Mouse (Mus musculus): ENCODE data around the gene Rdh11. TPM values are rescaled to one million over a fixed set of nuclear protein-coding genes. Genes with fewer than 3 reads are reported as not detected.
A peak's percentile ranks its signal among the peaks of the same experiment; 100 is the strongest.

Rdh11 gene
- polyA plus RNA-seq, 1 experiment from 2014 or later: 40.0 TPM

- ATAC-seq: no peak
- Histone ChIP-seq H3K27me3 (replicated peaks; ENCODE audit: control insufficient read depth, insufficient read depth, low read length) (no peaks in the 10 kb centered on the region), H3K9me3 (ENCODE audit: control insufficient read depth, low read length) (no peaks in the 10 kb centered on the region), H3K36me3 (ENCODE audit: control insufficient read depth, insufficient read depth) (peaks cover 9% of the 10 kb centered on the region), H3K9ac (replicated peaks; ENCODE audit: low read depth, low read length) (no peak overlapping the region), H3K4me3 (replicated peaks; ENCODE audit: low read length) (no peak overlapping the region), H3K4me2 (ENCODE audit: low read length) (no peak overlapping the region), H3K27ac (ENCODE audit: low read length) (no peak overlapping the region), H3K4me1 (replicated peaks; ENCODE audit: control insufficient read depth, insufficient read depth, low read length) (no peaks in the 10 kb centered on the region)
- 92% methylated on average over 6 of the region's 6 CpGs for WGBS
These were observed 42.4 kb downstream of the Rdh11 start for GRCm38 (mm10) chr12:79149653-79150052.

- no peaks in the 10 kb centered on the region for H3K4me1 ChIP-seq (replicated peaks; ENCODE audit: control insufficient read depth, insufficient read depth, low read length)
- no peaks in the 10 kb centered on the region for H3K36me3 ChIP-seq (ENCODE audit: control insufficient read depth, insufficient read depth)
- ATAC-seq: no peak
- H3K4me3 ChIP-seq (replicated peaks; ENCODE audit: low read length): no peak overlapping the region
- no peak overlapping the region for H3K27ac ChIP-seq (ENCODE audit: low read length)
- no peaks in the 10 kb centered on the region for H3K9me3 ChIP-seq (ENCODE audit: control insufficient read depth, low read length)
- H3K4me2 ChIP-seq (ENCODE audit: low read length): no peak overlapping the region
- H3K9ac ChIP-seq (replicated peaks; ENCODE audit: low read depth, low read length): no peak overlapping the region
- no peaks in the 10 kb centered on the region for H3K27me3 ChIP-seq (replicated peaks; ENCODE audit: control insufficient read depth, insufficient read depth, low read length)
These were observed 50.7 kb downstream of the Rdh11 start for GRCm38 (mm10) chr12:79141384-79141783.

- Histone ChIP-seq H3K9me3 (ENCODE audit: control insufficient read depth, low read length) (no peaks in the 10 kb centered on the region), H3K9ac (replicated peaks; ENCODE audit: low read depth, low read length) (no peak overlapping the region), H3K27ac (ENCODE audit: low read length) (no peak overlapping the region), H3K4me1 (replicated peaks; ENCODE audit: control insufficient read depth, insufficient read depth, low read length) (no peaks in the 10 kb centered on the region), H3K36me3 (ENCODE audit: control insufficient read depth, insufficient read depth) (no peaks in the 10 kb centered on the region), H3K4me3 (replicated peaks; ENCODE audit: low read length) (no peak overlapping the region), H3K27me3 (replicated peaks; ENCODE audit: control insufficient read depth, insufficient read depth, low read length) (no peaks in the 10 kb centered on the region), H3K4me2 (ENCODE audit: low read length) (no peak overlapping the region)
- no peak for ATAC-seq
- 94% methylated on average over 2 of the region's 2 CpGs for WGBS
These were observed 51.3 kb downstream of the Rdh11 start for GRCm38 (mm10) chr12:79140811-79141210.

GRCm38 (mm10) chr12:79139417-79139816 lies 52.7 kb downstream of the Rdh11 start:
- H3K4me1 ChIP-seq (replicated peaks; ENCODE audit: control insufficient read depth, insufficient read depth, low read length): no peaks in the 10 kb centered on the region
- no peak overlapping the region for H3K27ac ChIP-seq (ENCODE audit: low read length)
- no peak overlapping the region for H3K9ac ChIP-seq (replicated peaks; ENCODE audit: low read depth, low read length)
- WGBS: 64% methylated on average over 1 of the region's 1 CpGs
- ATAC-seq: no peak
- H3K4me3 ChIP-seq (replicated peaks; ENCODE audit: low read length): no peak overlapping the region
- no peaks in the 10 kb centered on the region for H3K27me3 ChIP-seq (replicated peaks; ENCODE audit: control insufficient read depth, insufficient read depth, low read length)
- H3K36me3 ChIP-seq (ENCODE audit: control insufficient read depth, insufficient read depth): no peaks in the 10 kb centered on the region
- no peaks in the 10 kb centered on the region for H3K9me3 ChIP-seq (ENCODE audit: control insufficient read depth, low read length)
- H3K4me2 ChIP-seq (ENCODE audit: low read length): no peak overlapping the region

- H3K9ac ChIP-seq (replicated peaks; ENCODE audit: low read depth, low read length): no peak overlapping the region
These were observed 53.1 kb downstream of the Rdh11 start for GRCm38 (mm10) chr12:79138999-79139398.

GRCm38 (mm10) chr12:79136949-79137348 lies 55.1 kb downstream of the Rdh11 start:
- Histone ChIP-seq H3K4me1 (replicated peaks; ENCODE audit: control insufficient read depth, insufficient read depth, low read length) (no peaks in the 10 kb centered on the region), H3K27ac (ENCODE audit: low read length) (no peak overlapping the region), H3K4me3 (replicated peaks; ENCODE audit: low read length) (no peak overlapping the region), H3K9ac (replicated peaks; ENCODE audit: low read depth, low read length) (no peak overlapping the region), H3K27me3 (replicated peaks; ENCODE audit: control insufficient read depth, insufficient read depth, low read length) (peaks cover 9% of the 10 kb centered on the region), H3K4me2 (ENCODE audit: low read length) (no peak overlapping the region), H3K36me3 (ENCODE audit: control insufficient read depth, insufficient read depth) (no peaks in the 10 kb centered on the region), H3K9me3 (ENCODE audit: control insufficient read depth, low read length) (no peaks in the 10 kb centered on the region)
- 81% methylated on average over 7 of the region's 7 CpGs for WGBS
- ATAC-seq: no peak

More at GRCm38 (mm10) chr12:79138999-79139398, 53.1 kb downstream of the Rdh11 start:
- H3K4me3 ChIP-seq (replicated peaks; ENCODE audit: low read length): no peak overlapping the region
- no peaks in the 10 kb centered on the region for H3K4me1 ChIP-seq (replicated peaks; ENCODE audit: control insufficient read depth, insufficient read depth, low read length)
- no peak overlapping the region for H3K4me2 ChIP-seq (ENCODE audit: low read length)
- no peak for ATAC-seq
- no peak overlapping the region for H3K27ac ChIP-seq (ENCODE audit: low read length)
- H3K27me3 ChIP-seq (replicated peaks; ENCODE audit: control insufficient read depth, insufficient read depth, low read length): no peaks in the 10 kb centered on the region
- no peaks in the 10 kb centered on the region for H3K9me3 ChIP-seq (ENCODE audit: control insufficient read depth, low read length)
- H3K36me3 ChIP-seq (ENCODE audit: control insufficient read depth, insufficient read depth): no peaks in the 10 kb centered on the region

GRCm38 (mm10) chr12:79135105-79135504 lies 57.0 kb downstream of the Rdh11 start:
- H3K4me3 ChIP-seq (replicated peaks; ENCODE audit: low read length): no peak overlapping the region
- H3K9ac ChIP-seq (replicated peaks; ENCODE audit: low read depth, low read length): no peak overlapping the region
- no peaks in the 10 kb centered on the region for H3K9me3 ChIP-seq (ENCODE audit: control insufficient read depth, low read length)
- WGBS: 47% methylated on average over 4 of the region's 4 CpGs
- no peaks in the 10 kb centered on the region for H3K36me3 ChIP-seq (ENCODE audit: control insufficient read depth, insufficient read depth)
- H3K27ac ChIP-seq (ENCODE audit: low read length): no peak overlapping the region
- ATAC-seq: no peak
- peaks cover 18% of the 10 kb centered on the region for H3K27me3 ChIP-seq (replicated peaks; ENCODE audit: control insufficient read depth, insufficient read depth, low read length)
- no peak overlapping the region for H3K4me2 ChIP-seq (ENCODE audit: low read length)
- H3K4me1 ChIP-seq (replicated peaks; ENCODE audit: control insufficient read depth, insufficient read depth, low read length): peaks cover 16% of the 10 kb centered on the region

- H3K4me2 ChIP-seq (ENCODE audit: low read length): no peak overlapping the region
- no peak overlapping the region for H3K27ac ChIP-seq (ENCODE audit: low read length)
- no peak overlapping the region for H3K4me3 ChIP-seq (replicated peaks; ENCODE audit: low read length)
- no peak for ATAC-seq
- H3K9me3 ChIP-seq (ENCODE audit: control insufficient read depth, low read length): no peaks in the 10 kb centered on the region
- no peak overlapping the region for H3K9ac ChIP-seq (replicated peaks; ENCODE audit: low read depth, low read length)
- peaks cover 18% of the 10 kb centered on the region for H3K27me3 ChIP-seq (replicated peaks; ENCODE audit: control insufficient read depth, insufficient read depth, low read length)
- WGBS: 45% methylated on average over 8 of the region's 8 CpGs
- H3K4me1 ChIP-seq (replicated peaks; ENCODE audit: control insufficient read depth, insufficient read depth, low read length): peaks cover 16% of the 10 kb centered on the region
- H3K36me3 ChIP-seq (ENCODE audit: control insufficient read depth, insufficient read depth): no peaks in the 10 kb centered on the region
These were observed 57.4 kb downstream of the Rdh11 start for GRCm38 (mm10) chr12:79134676-79135075.

GRCm38 (mm10) chr12:79131706-79132460 lies 60.2 kb downstream of the Rdh11 start:
- Histone ChIP-seq H3K27me3 (replicated peaks; ENCODE audit: control insufficient read depth, insufficient read depth, low read length) (peaks cover 18% of the 10 kb centered on the region), H3K4me3 (replicated peaks; ENCODE audit: low read length) (peak overlapping the region; percentile 61), H3K9ac (replicated peaks; ENCODE audit: low read depth, low read length) (peak overlapping the region; percentile 60), H3K27ac (ENCODE audit: low read length) (no peak overlapping the region), H3K36me3 (ENCODE audit: control insufficient read depth, insufficient read depth) (no peaks in the 10 kb centered on the region), H3K4me1 (replicated peaks; ENCODE audit: control insufficient read depth, insufficient read depth, low read length) (peaks cover 16% of the 10 kb centered on the region), H3K4me2 (ENCODE audit: low read length) (peak overlapping the region; percentile 98), H3K9me3 (ENCODE audit: control insufficient read depth, low read length) (no peaks in the 10 kb centered on the region)
- 29% methylated on average over 5 of the region's 5 CpGs for WGBS
- no peak for ATAC-seq

Measured in forebrain, embryonic 16.5 days (tissue).